Mouse (Mus musculus): Measurements from ENCODE around the gene Npas3.

Gene Npas3

GRCm38 (mm10) chr12:53294011-53294410 lies 45.5 kb downstream of the Npas3 start:
- in situ Hi-C loops (cut with MseI, MboI), result no loop called here

DNA sequence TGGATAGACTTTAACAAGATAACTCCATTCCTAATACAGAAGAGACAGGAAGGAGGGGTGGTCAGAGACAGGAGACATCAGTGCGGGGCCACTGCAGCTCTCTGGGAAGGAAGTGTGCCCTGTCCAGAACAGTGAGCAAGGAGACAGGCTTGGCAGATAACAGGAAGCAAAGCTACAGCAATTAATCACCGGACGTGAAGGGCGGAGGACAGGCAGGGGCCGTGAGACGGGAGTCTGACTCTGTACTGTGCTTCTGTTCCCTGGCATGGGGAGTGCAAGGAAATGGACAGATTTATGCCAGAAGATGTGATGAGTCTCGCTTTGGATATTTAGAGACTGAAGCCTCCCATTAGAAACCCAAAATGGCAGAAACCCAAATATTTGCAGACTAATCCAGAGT lies 47.3 kb downstream of the Npas3 start:
- in situ Hi-C loops (cut with MseI, MboI), result no loop called here

DNA sequence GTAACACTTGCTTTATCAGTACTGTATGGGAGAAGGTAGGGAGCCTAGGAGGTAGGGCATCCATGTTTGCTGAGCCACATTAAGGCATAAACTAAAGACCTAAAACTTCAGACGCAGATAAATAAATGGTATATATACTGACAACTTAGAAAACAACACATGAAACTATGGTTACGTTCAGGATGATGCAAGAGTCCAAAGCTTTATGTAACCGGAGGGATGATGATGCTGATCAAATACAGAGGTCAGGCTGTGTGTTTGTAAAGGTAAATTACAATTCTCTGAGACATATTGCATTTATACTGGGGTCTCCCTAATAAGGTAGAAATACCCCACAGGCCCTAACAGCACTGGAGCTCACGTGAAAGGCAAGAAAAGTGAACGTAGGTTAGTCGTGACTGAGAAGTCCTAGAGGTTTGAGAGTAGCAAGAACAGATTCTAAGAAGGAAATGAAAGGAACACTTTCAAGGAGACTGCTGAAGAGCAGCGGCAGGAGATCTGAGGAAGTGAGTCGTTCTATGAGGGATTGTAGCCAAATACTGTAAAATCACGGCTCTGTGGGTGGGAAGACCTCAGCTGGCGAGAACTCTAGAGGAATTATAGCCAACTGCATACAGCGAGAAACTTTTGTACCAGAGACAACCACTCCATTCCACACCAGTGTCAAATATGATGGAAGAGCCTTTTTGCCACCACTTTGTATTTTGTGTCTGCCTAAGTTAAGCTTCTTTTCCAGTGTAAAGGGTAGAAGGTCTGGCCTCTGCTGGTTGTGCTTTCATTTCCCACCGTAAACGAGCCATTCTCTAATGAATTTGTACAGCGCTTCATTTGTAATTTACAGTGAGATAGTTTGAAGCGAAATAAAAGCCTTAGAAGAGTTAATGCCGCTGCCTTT lies 49.7 kb downstream of the Npas3 start:
- in situ Hi-C loops (cut with MseI, MboI), result no loop called here

DNA sequence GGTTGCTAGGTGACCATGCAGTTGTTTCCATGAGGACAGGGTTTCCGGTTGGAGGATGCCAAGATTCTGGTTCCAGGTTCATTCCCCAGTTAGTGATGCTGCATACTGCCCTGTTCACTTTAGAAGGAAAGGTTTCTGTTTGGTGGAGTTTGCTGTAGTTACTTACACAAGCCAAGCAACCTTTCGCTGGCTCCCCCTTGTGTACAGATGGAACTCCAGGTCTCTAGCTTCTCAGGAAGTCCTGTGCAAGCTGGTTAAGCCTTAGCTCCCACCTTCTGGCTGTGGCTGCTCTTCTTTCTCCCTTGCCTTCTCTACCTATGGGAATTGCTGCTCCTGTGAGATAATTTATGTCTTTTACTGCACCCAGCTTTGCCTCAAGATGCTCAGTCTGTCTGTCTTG lies 52.5 kb downstream of the Npas3 start:
- in situ Hi-C loops (cut with MseI, MboI), result no loop called here

DNA sequence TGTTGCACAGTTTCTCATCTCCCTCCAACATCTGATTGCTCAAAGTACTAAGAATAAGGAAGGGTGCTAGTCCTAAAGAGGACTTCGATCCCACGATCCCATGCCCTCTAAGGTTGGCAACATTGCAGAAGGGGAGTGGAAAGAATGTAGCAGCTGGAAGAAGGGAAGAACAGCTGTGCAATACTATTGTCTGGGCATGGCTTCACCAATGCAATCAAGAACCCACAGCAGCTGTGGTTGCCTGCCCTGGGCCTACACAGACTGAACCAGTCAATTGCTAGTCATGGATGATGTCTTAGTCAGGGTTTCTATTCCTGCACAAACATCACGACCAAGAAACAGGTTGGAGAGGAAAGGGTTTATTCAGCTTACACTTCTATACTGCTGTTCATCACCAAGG lies 53.7 kb downstream of the Npas3 start:
- in situ Hi-C loops (cut with MseI, MboI), result no loop called here

DNA sequence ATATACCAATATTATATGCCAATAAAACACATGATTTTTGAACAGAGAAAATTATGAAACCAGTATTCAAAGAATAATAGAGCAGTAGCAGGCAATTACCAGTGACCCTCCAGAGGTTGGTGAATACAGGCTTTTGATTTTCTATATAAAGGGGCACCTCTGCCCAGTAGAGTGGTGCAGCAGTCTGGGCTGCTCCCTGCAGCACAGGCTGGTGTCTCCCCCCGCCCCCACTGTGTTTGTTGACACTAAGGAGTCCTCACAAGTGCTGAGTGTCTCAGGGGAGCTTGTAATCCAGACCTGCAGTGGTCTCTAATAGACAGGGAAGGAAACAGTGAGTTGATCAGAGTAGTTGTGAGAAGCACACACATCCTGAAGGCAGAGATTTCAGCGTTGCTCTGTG lies 68.2 kb downstream of the Npas3 start:
- in situ Hi-C loops (cut with MseI, MboI), result no loop called here

GRCm38 (mm10) chr12:53317801-53318200 lies 69.3 kb downstream of the Npas3 start:
- in situ Hi-C loops (cut with MseI, MboI), result no loop called here

DNA sequence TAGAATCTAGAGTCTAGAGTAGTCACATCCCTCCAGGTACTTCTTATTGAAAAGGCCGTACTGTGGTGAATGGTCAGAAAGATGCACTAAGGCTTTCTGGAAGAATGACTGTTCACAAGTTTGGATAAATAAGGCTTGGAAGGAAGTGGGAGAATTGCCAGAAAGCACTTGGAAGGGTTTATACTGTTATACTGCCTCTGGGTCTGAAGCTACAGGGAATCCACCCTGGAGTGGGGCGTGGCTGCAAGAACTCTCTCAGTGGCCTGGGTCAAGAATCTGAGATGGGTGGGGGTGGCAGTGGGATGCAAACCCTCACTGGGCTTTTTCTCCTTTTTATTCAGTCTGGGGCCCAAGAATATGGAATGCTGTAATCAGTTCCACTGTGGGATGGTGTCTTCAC lies 72.0 kb downstream of the Npas3 start:
- in situ Hi-C loops (cut with MseI, MboI), result no loop called here

GRCm38 (mm10) chr12:53321018-53321417 lies 72.5 kb downstream of the Npas3 start:
- in situ Hi-C loops (cut with MseI, MboI), result no loop called here

- in situ Hi-C loops (cut with MseI, MboI), result no loop called here
Measured at GRCm38 (mm10) chr12:53321944-53322343, 73.5 kb downstream of the Npas3 start.

DNA sequence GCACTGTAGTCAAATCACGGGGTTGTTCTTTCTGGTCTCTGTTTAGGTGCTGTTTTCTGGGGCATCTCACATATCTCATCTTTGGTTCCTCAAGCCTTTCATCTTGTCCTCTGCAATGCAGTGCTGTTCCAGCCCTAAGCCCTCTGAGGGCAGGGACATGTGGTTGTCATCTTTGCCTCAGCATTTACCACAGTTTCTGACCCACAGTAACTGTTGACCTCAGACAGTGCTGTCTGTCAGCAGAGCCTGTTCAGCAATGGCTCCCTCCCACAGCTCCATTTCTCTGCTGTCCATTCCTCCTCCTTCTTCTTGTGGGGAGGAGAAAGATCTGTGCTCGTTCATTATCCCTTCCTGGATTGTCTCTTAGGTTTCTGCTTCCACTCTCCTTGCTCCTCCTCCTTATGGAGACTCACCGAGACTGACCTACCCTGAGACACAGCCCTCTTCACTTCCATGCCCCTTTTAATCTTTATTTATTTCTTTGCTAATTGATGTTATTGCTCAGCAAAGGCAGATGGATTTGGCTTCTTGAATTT lies 79.2 kb downstream of the Npas3 start:
- in situ Hi-C loops (cut with MseI, MboI), result no loop called here

DNA sequence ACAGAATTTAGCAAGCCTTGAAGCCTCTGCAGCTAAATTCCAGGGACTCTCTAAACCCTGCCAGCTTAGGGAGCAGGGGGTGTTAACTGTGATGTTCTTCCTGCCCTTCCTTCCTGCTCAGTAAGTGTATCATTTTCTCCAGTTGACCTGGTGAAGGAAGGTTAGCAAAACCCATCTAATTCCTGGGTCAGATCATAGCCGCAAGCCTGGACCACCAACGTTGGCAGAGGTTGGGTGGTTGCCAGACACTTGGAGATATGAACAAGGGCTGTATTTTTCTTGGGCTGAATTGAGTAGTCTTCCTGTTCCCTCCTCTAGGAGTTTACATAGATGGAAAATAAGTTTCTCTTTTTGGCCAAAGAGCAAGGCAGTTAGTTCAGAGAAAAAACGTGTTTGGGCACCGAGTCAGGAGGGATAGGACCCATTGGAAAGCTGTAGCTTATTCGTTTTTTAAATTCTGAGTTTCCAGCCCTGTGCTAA lies 79.8 kb downstream of the Npas3 start:
- in situ Hi-C loops (cut with MseI, MboI), result no loop called here

DNA sequence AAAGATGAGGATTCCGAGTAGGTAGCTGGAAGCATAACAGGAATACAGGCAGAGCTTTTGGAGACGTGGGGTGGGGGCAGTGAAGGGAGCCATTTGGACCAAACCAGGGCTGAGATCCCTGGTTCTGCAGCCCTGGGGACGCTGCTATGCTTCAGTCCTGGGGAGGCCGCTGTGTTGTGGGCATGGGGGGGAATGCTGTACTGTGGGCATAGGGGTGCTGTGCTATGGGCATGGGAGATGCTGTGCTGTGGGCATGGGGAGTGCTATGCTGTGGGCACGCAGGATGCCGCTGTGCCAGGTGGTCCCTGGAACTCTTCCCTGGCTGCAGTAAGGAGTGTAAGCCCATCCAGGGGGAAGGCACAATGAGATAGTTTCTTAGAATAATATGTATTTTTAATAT lies 81.7 kb downstream of the Npas3 start:
- in situ Hi-C loops (cut with MseI, MboI), result no loop called here

- in situ Hi-C loops (cut with MseI, MboI), result no loop called here
Measured at GRCm38 (mm10) chr12:53331391-53331790, 82.9 kb downstream of the Npas3 start.

GRCm38 (mm10) chr12:53331800-53332199 lies 83.3 kb downstream of the Npas3 start:
- in situ Hi-C loops (cut with MseI, MboI), result no loop called here

GRCm38 (mm10) chr12:53333251-53333650 lies 84.8 kb downstream of the Npas3 start:
- in situ Hi-C loops (cut with MseI, MboI), result no loop called here

GRCm38 (mm10) chr12:53338349-53338948 lies 90.0 kb downstream of the Npas3 start:
- in situ Hi-C loops (cut with MseI, MboI), result no loop called here

DNA sequence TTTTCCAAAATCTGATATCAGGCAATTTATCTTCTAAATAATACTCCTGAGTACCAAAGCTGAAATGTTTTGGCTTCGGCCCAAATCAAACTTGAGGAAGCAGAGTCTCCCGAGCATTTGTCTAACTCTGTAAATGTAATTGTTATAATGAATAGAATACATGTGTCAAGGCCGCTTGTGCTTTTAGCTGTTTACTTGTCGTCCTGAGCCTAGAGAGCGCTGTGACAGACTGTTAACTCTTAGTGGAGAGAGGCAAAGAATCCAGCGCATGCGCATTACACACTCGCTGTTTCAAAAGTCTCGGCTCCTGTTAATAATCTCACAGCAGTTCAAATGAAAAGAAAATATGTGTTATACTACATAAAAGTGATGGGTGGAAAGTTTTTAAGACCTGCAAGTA lies 94.3 kb downstream of the Npas3 start:
- in situ Hi-C loops (cut with MseI, MboI), result no loop called here

DNA sequence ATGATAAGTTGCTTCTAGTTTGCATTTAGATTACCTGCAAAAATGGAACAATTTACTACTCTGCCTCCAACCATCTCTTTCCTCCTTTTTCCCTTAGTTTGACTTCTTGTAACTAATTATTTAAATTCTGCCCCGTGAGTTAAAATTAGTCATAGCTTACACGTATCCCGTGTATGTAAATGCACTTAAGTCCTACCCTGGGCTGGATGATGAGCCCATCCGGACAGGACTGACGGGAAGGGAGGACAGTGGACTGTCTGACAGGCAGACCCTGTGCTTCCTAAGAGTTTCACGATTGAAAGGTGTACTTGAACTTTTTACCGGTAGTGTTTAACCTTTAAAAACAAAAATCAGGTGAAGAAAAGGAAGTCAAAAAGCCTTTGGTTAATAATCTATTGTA lies 103.4 kb downstream of the Npas3 start:
- in situ Hi-C loops (cut with MseI, MboI), result no loop called here

DNA sequence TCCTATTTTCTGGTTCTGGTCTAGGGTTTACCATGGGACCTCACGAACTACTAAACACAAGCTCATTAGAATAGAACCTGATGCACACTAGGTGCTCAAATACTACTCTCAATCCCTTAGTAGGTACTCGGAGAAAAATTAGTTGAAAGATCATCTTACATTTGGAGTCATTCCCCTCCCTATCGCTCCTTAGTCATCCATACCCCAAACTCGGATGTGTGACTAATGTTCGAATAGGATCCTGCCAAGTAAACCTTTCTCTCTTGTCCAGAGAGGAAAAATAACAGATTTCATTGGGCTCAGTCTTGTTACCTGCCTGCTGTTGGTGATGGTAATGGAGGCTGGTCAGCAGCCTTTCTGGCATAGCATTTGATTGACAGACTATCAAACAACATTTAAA lies 117.3 kb downstream of the Npas3 start:
- in situ Hi-C loops (cut with MseI, MboI), result no loop called here

DNA sequence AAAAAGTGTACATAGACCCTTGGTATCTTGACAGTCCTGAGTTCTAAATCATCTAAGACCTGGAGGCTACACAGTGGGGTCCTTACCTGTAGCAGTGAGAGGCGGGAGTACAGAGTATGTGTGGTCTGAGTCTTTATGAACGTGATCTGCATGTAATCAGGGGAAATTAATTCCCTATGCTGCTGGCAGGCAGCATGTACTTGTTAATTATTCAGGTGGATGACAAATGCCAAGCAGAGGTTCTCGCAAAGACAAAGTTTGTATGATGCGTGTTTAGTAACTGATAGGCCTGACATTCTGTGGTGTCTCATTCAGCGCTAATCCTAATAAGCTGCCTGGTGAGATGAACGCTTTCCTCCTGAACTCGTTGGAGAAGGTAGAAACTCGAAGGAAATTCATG lies 136.4 kb downstream of the Npas3 start:
- in situ Hi-C loops (cut with MseI, MboI), result no loop called here

DNA sequence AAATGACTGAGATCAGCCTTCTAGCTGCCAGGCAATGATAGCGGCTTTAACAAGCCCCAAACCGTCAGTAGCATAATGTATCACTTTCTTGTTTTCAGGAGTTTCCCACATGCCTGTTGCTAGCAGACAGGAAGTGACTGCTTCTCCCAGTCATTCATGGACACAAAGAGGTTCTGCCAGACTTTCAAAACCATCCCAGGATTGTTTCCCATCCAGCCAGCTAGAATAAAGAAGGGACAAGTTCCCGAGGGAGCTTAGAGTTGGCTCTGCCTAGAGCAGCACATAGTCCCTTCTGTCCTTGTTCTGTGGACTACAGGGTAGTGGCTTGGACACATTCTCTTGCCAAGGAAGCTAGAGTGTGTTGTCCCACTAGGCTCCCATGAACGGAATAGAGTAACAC lies 157.4 kb downstream of the Npas3 start:
- in situ Hi-C loops (cut with MseI, MboI), result no loop called here

DNA sequence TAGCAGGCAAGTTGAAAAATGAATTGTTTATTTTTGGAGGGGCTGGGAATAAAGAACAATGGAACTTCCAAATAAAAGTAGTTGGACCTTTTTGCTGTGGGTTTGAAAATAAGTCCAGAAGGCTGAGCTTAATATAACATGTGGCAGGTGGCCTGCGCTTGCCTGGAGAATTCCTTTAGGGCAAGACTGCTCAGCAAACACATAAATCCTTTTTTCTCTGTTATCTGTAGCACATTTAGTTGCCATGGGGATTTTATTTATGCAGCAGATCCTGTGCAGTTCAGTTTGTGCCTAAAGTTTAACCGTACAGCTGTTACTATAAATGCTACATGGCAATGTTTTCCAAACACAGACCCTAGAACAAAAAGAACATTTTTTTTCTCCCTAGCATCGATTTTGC lies 159.3 kb downstream of the Npas3 start:
- in situ Hi-C loops (cut with MseI, MboI), result no loop called here
